Mouse (Mus musculus) embryonic facial prominence, embryonic 11.5 days (tissue): ENCODE data around the gene Myt1l. TPM values are rescaled to one million over a fixed set of nuclear protein-coding genes. Genes with fewer than 3 reads are reported as not detected.
A peak's percentile ranks its signal among the peaks of the same experiment; 100 is the strongest.

ENCODE experiments used
- ATAC-seq: fragments of 200-750 bp; cut with Nextera tagmentation; replicated peaks from 2 replicates; pipeline ENCODE4 v1.8.0; 2017; ENCODE audit warnings: low read depth; ENCODE audit not compliant: insufficient number of reproducible peaks, low FRiP score, low TSS enrichment
- DNase-seq: peaks from one replicate; pipeline ENCODE4 v3.0.0-alpha.2; 2015; ENCODE audit warnings: low spot score
- H3K27ac ChIP-seq: fragments of 300-500 bp; sonication (generic); replicated peaks from 2 replicates; pipeline ENCODE4 v1.5.1; 2014; ENCODE audit warnings: mild to moderate bottlenecking, low read depth, low read length, control low read depth
- H3K27me3 ChIP-seq: fragments of 300-500 bp; sonication (generic); 2 replicates; pipeline ENCODE4 v1.6.1; 2014; ENCODE audit warnings: mild to moderate bottlenecking, low read length, moderate library complexity, mixed read lengths; ENCODE audit not compliant: control insufficient read depth, insufficient read depth
- H3K36me3 ChIP-seq: fragments of 300-500 bp; sonication (generic); replicated peaks from 2 replicates; pipeline ENCODE4 v1.6.1; 2014; ENCODE audit warnings: low read depth, mild to moderate bottlenecking, low read length, moderate library complexity, mixed read lengths; ENCODE audit not compliant: control insufficient read depth, insufficient read depth
- H3K4me1 ChIP-seq: fragments of 300-500 bp; sonication (generic); 2 replicates; pipeline ENCODE4 v1.6.1; 2014; ENCODE audit warnings: low read length, mixed read lengths; ENCODE audit not compliant: control insufficient read depth, insufficient read depth
- H3K4me2 ChIP-seq: fragments of 300-500 bp; sonication (generic); 2 replicates; pipeline ENCODE4 v1.6.1; 2014; ENCODE audit warnings: low read depth, mild to moderate bottlenecking, control low read depth, low read length, moderate library complexity
- H3K4me3 ChIP-seq: fragments of 300-500 bp; sonication (generic); 2 replicates; pipeline ENCODE4 v1.5.1; 2014; ENCODE audit warnings: low read depth, low read length, control low read depth
- H3K9ac ChIP-seq: fragments of 300-500 bp; sonication (generic); replicated peaks from 2 replicates; pipeline ENCODE4 v1.6.1; 2014; ENCODE audit warnings: mild to moderate bottlenecking, control low read depth, low read length
- H3K9me3 ChIP-seq: fragments of 300-500 bp; sonication (generic); replicated peaks from 2 replicates; pipeline ENCODE4 v1.6.1; 2016; ENCODE audit warnings: mild to moderate bottlenecking, low read length, inconsistent platforms, mixed read lengths; ENCODE audit not compliant: control insufficient read depth
- WGBS: fragments of 180-500 bp; shearing (Covaris S2); extraction: QIAGEN DNeasy Blood & Tissue Kit; methylation state at CpG from one replicate; pipeline ENCODE4 v1.1.7; 2014; 5-methylcytosine and 5-hydroxymethylcytosine counted together
- polyA plus RNA-seq: library from polyadenylated mRNA; unstranded; fragments of >200 nt; fragmentation: Nextera tagmentation; extraction: Ambion mirVana; gene quantifications from 2 replicates; pipeline ENCODE4 v1.2.1, GENCODE M21; 2014

Gene Myt1l
- polyA plus RNA-seq, 1 experiment from 2014 or later = 3.0 TPM

DNA sequence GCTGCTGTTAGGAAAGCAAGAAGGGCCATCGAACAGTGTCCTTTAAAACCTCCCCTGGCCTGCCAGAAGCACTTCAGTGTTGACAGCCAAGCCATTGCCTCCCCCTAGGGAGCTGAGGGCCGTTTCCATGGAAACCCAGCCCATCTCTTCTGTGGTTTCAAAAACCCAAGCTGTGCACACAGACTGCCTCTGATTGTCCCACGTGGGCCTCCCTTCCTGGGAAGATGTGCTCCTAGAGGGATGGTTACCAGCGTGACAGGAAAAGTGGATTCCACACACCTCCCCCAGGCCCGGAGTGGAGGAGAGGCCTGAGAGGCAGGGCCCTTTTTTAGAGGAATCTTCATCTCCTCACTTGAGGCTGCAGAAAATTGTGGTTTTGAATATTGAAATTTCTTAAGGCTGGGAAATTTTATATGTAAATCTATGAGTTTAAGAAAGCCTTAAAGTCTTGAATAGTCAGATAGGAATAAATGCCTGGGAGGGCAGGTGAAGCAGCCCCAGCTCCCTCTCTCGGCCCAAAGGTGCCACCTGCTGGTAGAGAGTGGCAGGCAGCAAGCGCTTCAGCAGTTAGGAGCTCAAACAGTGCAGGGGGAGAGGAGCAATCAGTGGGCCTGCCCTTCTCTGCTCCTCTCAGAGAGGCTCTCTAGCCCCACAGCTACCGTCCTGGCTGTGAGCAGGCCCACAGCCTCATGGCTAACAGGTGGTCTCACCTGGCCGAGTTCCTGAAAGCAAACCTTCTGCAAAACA, 354.9 kb downstream of the Myt1l start:
- no peak overlapping the region for H3K9ac ChIP-seq
- DNase-seq = peak; percentile 78
- H3K4me3 ChIP-seq = no peak overlapping the region
- no peaks in the 10 kb centered on the region for H3K27me3 ChIP-seq
- WGBS = 17% methylated on average over 9 of the region's 9 CpGs
- no peak overlapping the region for H3K4me2 ChIP-seq
- H3K27ac ChIP-seq = no peak overlapping the region
- no peaks in the 10 kb centered on the region for H3K4me1 ChIP-seq
- peak; percentile 84 for ATAC-seq
- H3K36me3 ChIP-seq = no peaks in the 10 kb centered on the region
- no peaks in the 10 kb centered on the region for H3K9me3 ChIP-seq

DNA sequence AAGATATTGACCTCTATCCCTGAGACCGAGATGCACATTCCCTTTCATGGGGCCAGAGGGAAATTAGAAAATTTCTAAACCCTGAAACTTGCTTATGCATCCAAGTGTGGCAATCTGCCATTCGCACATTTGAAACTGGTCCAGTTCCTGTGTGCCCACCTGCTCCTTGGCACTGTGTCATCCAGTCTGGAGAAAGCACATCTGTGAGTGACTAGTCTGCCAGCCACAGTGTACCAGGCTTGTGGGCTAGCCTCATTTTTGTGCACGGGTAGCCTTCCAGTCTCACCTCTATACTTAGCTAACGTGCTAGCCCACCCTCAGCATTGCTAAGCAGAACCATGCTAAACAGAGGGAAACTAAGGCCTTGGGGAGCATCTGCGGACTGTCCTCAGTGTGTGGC, 356.2 kb downstream of the Myt1l start:
- Histone ChIP-seq H3K4me3 (no peak overlapping the region), H3K9ac (no peak overlapping the region), H3K27me3 (no peaks in the 10 kb centered on the region), H3K27ac (no peak overlapping the region), H3K9me3 (no peaks in the 10 kb centered on the region), H3K4me1 (no peaks in the 10 kb centered on the region), H3K36me3 (no peaks in the 10 kb centered on the region), H3K4me2 (no peak overlapping the region)
- ATAC-seq (no peak), DNase-seq (no peak)
- 88% methylated on average over 5 of the region's 5 CpGs for WGBS

DNA sequence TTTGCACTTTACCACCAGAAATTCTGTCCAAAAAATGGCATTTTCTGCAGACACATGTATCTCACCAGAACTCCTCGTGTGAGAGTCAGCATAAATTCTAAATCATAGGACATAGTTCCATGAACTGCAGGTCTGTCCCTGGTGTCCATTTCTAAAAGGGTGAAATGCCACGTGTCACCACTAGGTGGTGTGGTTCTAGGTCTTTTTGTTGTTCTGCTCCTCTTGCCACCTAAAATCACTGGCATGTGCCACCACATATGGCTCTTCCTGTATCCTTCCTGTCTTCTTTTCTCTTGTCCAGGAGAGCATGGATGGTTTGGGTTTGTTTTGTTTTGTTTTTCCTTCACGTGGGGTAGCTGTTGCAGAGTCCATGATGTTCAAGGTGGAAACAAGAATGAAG, 366.5 kb downstream of the Myt1l start:
- H3K27ac ChIP-seq = no peak overlapping the region
- no peak for ATAC-seq
- H3K4me2 ChIP-seq = no peak overlapping the region
- no peaks in the 10 kb centered on the region for H3K9me3 ChIP-seq
- no peaks in the 10 kb centered on the region for H3K27me3 ChIP-seq
- H3K4me3 ChIP-seq = no peak overlapping the region
- 23% methylated on average over 3 of the region's 3 CpGs for WGBS
- H3K36me3 ChIP-seq = no peaks in the 10 kb centered on the region
- H3K4me1 ChIP-seq = no peaks in the 10 kb centered on the region
- no peak overlapping the region for H3K9ac ChIP-seq
- peak; percentile 64 for DNase-seq

DNA sequence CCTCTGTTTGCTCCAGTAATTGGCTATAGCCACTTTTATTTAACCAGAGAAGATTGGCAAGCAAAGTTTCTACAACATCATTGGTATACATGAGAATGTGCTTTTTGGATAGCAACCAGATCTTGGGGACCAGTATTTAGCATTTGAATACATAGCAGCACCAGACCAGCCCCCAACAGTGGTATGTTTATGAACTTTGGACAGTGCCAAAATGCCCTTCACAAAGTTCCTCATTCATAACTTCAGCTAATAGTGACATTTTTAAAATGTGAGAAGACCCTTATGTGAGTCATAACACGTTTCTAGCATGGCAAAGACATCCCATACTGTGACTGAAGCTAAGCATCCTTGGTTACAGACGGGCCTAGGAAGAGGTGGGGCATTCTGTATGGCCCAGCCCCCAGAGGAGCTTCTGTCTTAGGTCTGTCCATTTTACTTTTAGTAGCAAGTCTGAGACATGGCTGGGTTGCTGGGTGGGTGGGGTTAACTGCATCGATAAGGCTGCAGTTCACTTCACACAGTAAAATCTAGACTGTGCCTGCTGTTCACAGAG, 369.4 kb downstream of the Myt1l start:
- Histone ChIP-seq H3K27ac (no peak overlapping the region), H3K4me3 (no peak overlapping the region), H3K9me3 (no peaks in the 10 kb centered on the region), H3K27me3 (no peaks in the 10 kb centered on the region), H3K4me2 (no peak overlapping the region), H3K36me3 (no peaks in the 10 kb centered on the region), H3K4me1 (no peaks in the 10 kb centered on the region), H3K9ac (no peak overlapping the region)
- DNase-seq (no peak), ATAC-seq (no peak)
- 81% methylated on average over 3 of the region's 3 CpGs for WGBS

DNA sequence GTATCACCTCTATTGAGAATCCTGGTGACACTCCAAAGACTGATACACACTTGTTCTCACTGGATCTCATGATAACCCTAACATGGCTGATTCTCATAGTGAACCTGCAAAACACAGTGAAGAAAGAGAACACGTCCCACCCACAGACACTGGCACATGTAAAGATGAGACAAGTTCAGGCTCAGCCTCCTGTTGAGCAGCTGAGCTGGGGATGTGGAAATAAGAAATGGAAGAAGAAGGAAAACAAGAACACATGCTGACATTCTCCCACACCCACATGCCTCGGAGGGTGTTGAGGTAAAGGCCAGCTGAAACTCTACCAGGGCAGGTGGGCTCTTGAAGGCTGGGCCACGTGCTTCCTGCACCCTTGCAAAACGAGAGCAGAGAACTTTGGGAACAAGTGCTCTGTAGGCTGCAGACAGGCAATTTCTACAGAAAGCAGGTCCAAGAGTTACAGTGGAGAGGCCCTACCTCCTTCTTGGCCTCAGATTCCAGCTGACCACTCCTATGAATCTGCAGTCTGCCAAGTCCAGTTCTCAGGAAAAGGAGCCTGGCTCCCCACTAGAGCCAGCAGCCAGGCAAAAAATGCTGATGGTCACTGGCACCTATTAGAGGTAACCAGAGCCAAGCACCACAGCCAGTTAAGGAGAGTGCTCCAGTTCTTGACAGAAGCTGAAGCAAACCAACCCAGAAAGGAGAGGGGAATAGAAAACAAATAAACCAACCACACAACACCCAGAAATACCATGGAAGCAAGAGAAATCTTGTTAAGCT, 376.1 kb downstream of the Myt1l start:
- ATAC-seq (no peak), DNase-seq (no peak)
- Histone ChIP-seq H3K27ac (no peak overlapping the region), H3K9me3 (no peaks in the 10 kb centered on the region), H3K4me2 (no peak overlapping the region), H3K27me3 (no peaks in the 10 kb centered on the region), H3K9ac (no peak overlapping the region), H3K4me1 (no peaks in the 10 kb centered on the region), H3K4me3 (no peak overlapping the region), H3K36me3 (no peaks in the 10 kb centered on the region)
- WGBS = 71% methylated on average over 4 of the region's 4 CpGs

DNA sequence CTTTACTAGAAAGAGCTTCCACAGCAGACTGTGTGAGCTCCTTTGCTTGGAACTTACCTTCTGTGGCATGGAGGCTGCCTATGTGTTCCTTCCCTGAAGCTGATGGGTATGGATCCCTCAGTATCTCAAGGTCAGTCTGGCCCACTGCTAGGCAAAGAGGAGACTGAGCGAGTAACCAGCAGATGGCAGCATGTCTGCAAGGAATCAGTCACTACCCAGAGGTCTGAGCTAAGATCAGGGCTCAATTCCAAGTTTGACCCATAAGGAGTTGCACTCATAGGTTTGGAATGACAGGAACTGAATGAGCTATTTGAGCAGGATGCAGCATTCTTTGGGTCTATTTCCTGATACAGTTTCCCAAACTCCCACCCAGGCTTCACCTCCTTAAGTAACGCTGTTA, 378.9 kb downstream of the Myt1l start:
- Histone ChIP-seq H3K4me2 (no peak overlapping the region), H3K4me1 (no peaks in the 10 kb centered on the region), H3K9me3 (no peaks in the 10 kb centered on the region), H3K27ac (no peak overlapping the region), H3K36me3 (no peaks in the 10 kb centered on the region), H3K9ac (no peak overlapping the region), H3K27me3 (no peaks in the 10 kb centered on the region), H3K4me3 (no peak overlapping the region)
- ATAC-seq = 0 out of 2 replicates have a peak, but pooled peaks have one; percentile 39
- WGBS = 43% methylated on average over 2 of the region's 2 CpGs
- DNase-seq = peak; percentile 62

DNA sequence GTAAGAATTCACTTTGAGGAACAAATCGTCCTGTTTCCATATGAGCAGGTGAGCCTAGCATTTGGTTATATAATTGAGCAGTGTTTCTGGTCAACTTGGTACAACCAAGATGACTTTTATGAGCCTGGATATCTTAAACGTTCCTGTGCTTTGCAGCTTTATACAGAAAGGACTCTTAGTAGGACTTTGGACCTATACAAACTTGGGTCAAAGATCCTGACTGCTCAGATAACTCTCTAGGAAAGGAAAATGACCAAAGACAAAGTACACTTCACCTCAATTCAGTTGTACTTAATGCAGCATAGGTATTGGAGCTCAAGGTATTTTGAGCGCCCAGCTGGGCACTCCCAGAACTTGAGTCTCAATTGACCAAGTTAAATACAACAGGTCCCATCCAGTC, 388.0 kb downstream of the Myt1l start:
- 83% methylated on average over 3 of the region's 3 CpGs for WGBS
- Histone ChIP-seq H3K4me2 (no peak overlapping the region), H3K4me3 (no peak overlapping the region), H3K36me3 (no peaks in the 10 kb centered on the region), H3K27ac (no peak overlapping the region), H3K27me3 (no peaks in the 10 kb centered on the region), H3K9ac (no peak overlapping the region), H3K9me3 (no peaks in the 10 kb centered on the region), H3K4me1 (no peaks in the 10 kb centered on the region)
- no peak for DNase-seq
- no peak for ATAC-seq

DNA sequence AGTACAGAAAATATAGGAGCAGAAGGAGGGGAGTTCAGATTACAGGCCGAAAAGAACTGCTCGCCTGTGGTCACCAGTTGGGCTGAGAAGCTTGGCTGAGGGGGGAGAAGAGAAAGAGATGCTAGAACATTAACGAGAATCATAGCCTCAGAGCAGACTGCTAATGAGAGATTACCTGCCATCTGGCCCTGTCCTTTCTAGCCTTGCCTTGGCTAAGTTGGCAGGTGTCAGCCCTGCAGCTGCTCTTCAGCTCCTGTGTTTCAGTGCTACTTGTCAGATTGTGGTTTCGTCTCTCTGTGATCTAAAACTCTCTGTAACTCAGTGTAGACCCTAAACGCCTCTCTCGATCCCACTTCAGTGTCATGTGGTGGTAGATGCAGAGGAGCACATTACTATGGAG, 388.6 kb downstream of the Myt1l start:
- H3K4me2 ChIP-seq = no peak overlapping the region
- ATAC-seq = no peak
- no peak overlapping the region for H3K9ac ChIP-seq
- 82% methylated on average over 6 of the region's 6 CpGs for whole genome bisulfite sequencing
- no peaks in the 10 kb centered on the region for H3K9me3 ChIP-seq
- H3K27ac ChIP-seq = no peak overlapping the region
- H3K36me3 ChIP-seq = no peaks in the 10 kb centered on the region
- no peak overlapping the region for H3K4me3 ChIP-seq
- no peaks in the 10 kb centered on the region for H3K27me3 ChIP-seq
- no peaks in the 10 kb centered on the region for H3K4me1 ChIP-seq
- DNase-seq = no peak
